Mouse (Mus musculus): ENCODE data around the gene S100a16. TPM values are rescaled to one million over a fixed set of nuclear protein-coding genes. Genes with fewer than 3 reads are reported as not detected.

S100a16 gene
- 10 to 100 TPM; 68.4 to 74.4 TPM for total RNA-seq (2021)
- long read RNA-seq, experiment 1, transcript S100a16-201 (3 exons, 1,123 nt), result major isoform, 31 of 56 reads
- long read RNA-seq, experiment 1, transcript S100a16-202 (3 exons, 1,127 nt), result minor isoform, 15 of 56 reads
- long read RNA-seq, experiment 1, partial matches to known transcripts, result 3 of 56 reads
- long read RNA-seq, experiment 1, other reads (novel, unspliced or antisense), result 3 of 56 reads
- long read RNA-seq, experiment 2, transcript S100a16-203 (3 exons, 723 nt), result minor isoform, 7 of 69 reads
- long read RNA-seq, experiment 2, transcript S100a16-201 (3 exons, 1,123 nt), result minor isoform, 23 of 69 reads
- long read RNA-seq, experiment 2, transcript S100a16-202 (3 exons, 1,127 nt), result major isoform, 25 of 69 reads
- long read RNA-seq, experiment 2, transcript S100a16-204 (3 exons, 608 nt), result minor isoform, 9 of 69 reads
- long read RNA-seq, experiment 2, partial matches to known transcripts, result 2 of 69 reads
- long read RNA-seq, experiment 2, other reads (novel, unspliced or antisense), result 3 of 69 reads

- peak; percentile 37 to 40 for DNase-seq (ENCODE audit: low spot score in 2 of 2)
These were observed at the start of gene S100a16 for GRCm38 (mm10) chr3:90537141-90537904. Gene S100a16, plus strand, starts transcription at chr3:90537254.

- no peak for DNase-seq (ENCODE audit: low spot score in 2 of 2)
These were observed 48.5 kb upstream of the S100a16 start for GRCm38 (mm10) chr3:90488576-90488975.

- DNase-seq (ENCODE audit: low spot score in 2 of 2), result peak; percentile 85 to 95
These were observed 46.3 kb upstream of the S100a16 start, which contains the start of gene Snapin for GRCm38 (mm10) chr3:90490696-90491256. Gene Snapin, minus strand, starts transcription at chr3:90491033.

- no peak for DNase-seq (ENCODE audit: low spot score in 2 of 2)
These were observed 45.7 kb upstream of the S100a16 start for GRCm38 (mm10) chr3:90491350-90491749.

GRCm38 (mm10) chr3:90493831-90494540 lies 43.1 kb upstream of the S100a16 start:
- DNase-seq (ENCODE audit: low spot score in 2 of 2), result no peak

GRCm38 (mm10) chr3:90495850-90496525 lies 41.1 kb upstream of the S100a16 start:
- no peak for DNase-seq (ENCODE audit: low spot score in 2 of 2)

- no peak for DNase-seq (ENCODE audit: low spot score in 2 of 2)
These were observed 39.5 kb upstream of the S100a16 start for GRCm38 (mm10) chr3:90497597-90497996.

GRCm38 (mm10) chr3:90503444-90503843 lies 33.6 kb upstream of the S100a16 start:
- DNase-seq (ENCODE audit: low spot score in 2 of 2), result no peak

GRCm38 (mm10) chr3:90505216-90505615 lies 31.8 kb upstream of the S100a16 start:
- no peak for DNase-seq (ENCODE audit: low spot score in 2 of 2)

- DNase-seq (ENCODE audit: low spot score in 2 of 2), result no peak
These were observed 30.7 kb upstream of the S100a16 start for GRCm38 (mm10) chr3:90506362-90506761.

GRCm38 (mm10) chr3:90508287-90508949 lies 28.6 kb upstream of the S100a16 start:
- DNase-seq (ENCODE audit: low spot score in 2 of 2), result no peak

GRCm38 (mm10) chr3:90508950-90509746 lies 27.9 kb upstream of the S100a16 start, which contains the start of gene Chtop:
Gene Chtop, minus strand, starts transcription at chr3:90509498.
- DNase-seq (ENCODE audit: low spot score in 2 of 2), result peak; percentile 97 to 99

- no peak for DNase-seq (ENCODE audit: low spot score in 2 of 2)
These were observed 27.3 kb upstream of the S100a16 start for GRCm38 (mm10) chr3:90509747-90510123.

- no peak for DNase-seq (ENCODE audit: low spot score in 2 of 2)
These were observed 24.8 kb upstream of the S100a16 start for GRCm38 (mm10) chr3:90512276-90512675.

- no peak for DNase-seq (ENCODE audit: low spot score in 2 of 2)
These were observed 24.0 kb upstream of the S100a16 start for GRCm38 (mm10) chr3:90512948-90513642.

- peak in 1 of 2 experiments; percentile 46 for DNase-seq (ENCODE audit: low spot score in 2 of 2)
These were observed 23.1 kb upstream of the S100a16 start, which contains the start of the genes S100a1 and S100a13 for GRCm38 (mm10) chr3:90513796-90514590. Gene S100a1, minus strand, starts transcription at chr3:90514392. Gene S100a13, plus strand, starts transcription at chr3:90514435.

GRCm38 (mm10) chr3:90514691-90515090 lies 22.4 kb upstream of the S100a16 start:
- DNase-seq (ENCODE audit: low spot score in 2 of 2), result peak in 1 of 2 experiments; percentile 44
